Mouse (Mus musculus) embryonic facial prominence, embryonic 14.5 days (tissue): ENCODE measurements at regions not wholly inside any gene's neighbourhood (a gene's known extent, or its start where the extent isn't known, plus 50 kb on each side); places are given as distances from the start of the nearest gene placed in this dataset.

Source experiments
- ATAC-seq: fragments of 200-750 bp; cut with Nextera tagmentation; 2 replicates; pipeline ENCODE4 v1.8.0; 2017; ENCODE audit warnings: low read depth, moderate number of reproducible peaks, moderate TSS enrichment
- DNase-seq: peaks from one replicate; pipeline ENCODE4 v3.0.0-alpha.2; 2015; ENCODE audit warnings: low spot score
- H3K27ac ChIP-seq: fragments of 300-500 bp; sonication (generic); replicated peaks from 2 replicates; pipeline ENCODE4 v1.5.1; 2014; ENCODE audit warnings: low read depth, mild to moderate bottlenecking, low read length, moderate library complexity
- H3K27me3 ChIP-seq: fragments of 300-500 bp; sonication (generic); replicated peaks from 2 replicates; pipeline ENCODE4 v1.6.1; 2014; ENCODE audit warnings: low read length; ENCODE audit not compliant: control insufficient read depth, insufficient read depth
- H3K36me3 ChIP-seq: fragments of 300-500 bp; sonication (generic); 2 replicates; pipeline ENCODE4 v1.6.1; 2014; ENCODE audit warnings: low read length, mixed read lengths; ENCODE audit not compliant: control insufficient read depth, insufficient read depth
- H3K4me1 ChIP-seq: fragments of 300-500 bp; sonication (generic); 2 replicates; pipeline ENCODE4 v1.6.1; 2014; ENCODE audit warnings: antibody characterized with exemption, low read length; ENCODE audit not compliant: control insufficient read depth, insufficient read depth
- H3K4me2 ChIP-seq: fragments of 300-500 bp; sonication (generic); 2 replicates; pipeline ENCODE4 v1.6.1; 2014; ENCODE audit warnings: low read depth, mild to moderate bottlenecking, low read length, moderate library complexity, mixed read lengths
- H3K4me3 ChIP-seq: fragments of 300-500 bp; sonication (generic); 2 replicates; pipeline ENCODE4 v1.5.1; 2014; ENCODE audit warnings: low read depth, mild to moderate bottlenecking, low read length
- H3K9ac ChIP-seq: fragments of 300-500 bp; sonication (generic); 2 replicates; pipeline ENCODE4 v1.6.1; 2014; ENCODE audit warnings: low read depth, mild to moderate bottlenecking, low read length, moderate library complexity, mixed read lengths
- H3K9me3 ChIP-seq: fragments of 300-500 bp; sonication (generic); 2 replicates; pipeline ENCODE4 v1.6.1; 2016; ENCODE audit warnings: low read length; ENCODE audit not compliant: control insufficient read depth
- WGBS: fragments of 180-500 bp; shearing (Covaris S2); extraction: QIAGEN DNeasy Blood & Tissue Kit; methylation state at CpG from one replicate; pipeline ENCODE4 v1.1.7; 2014; 5-methylcytosine and 5-hydroxymethylcytosine counted together

GRCm38 (mm10) chr1:24942757-24943296, 264.4 kb downstream of the Lmbrd1 start:
- no peaks in the 10 kb centered on the region for H3K4me1 ChIP-seq
- WGBS: 89% methylated on average over 8 of the region's 8 CpGs
- H3K4me3 ChIP-seq: no peak overlapping the region
- no peaks in the 10 kb centered on the region for H3K36me3 ChIP-seq
- ATAC-seq (no peak), DNase-seq (no peak)
- H3K27ac ChIP-seq: no peak overlapping the region
- no peaks in the 10 kb centered on the region for H3K9me3 ChIP-seq
- H3K9ac ChIP-seq: no peak overlapping the region
- no peak overlapping the region for H3K4me2 ChIP-seq
- H3K27me3 ChIP-seq: no peaks in the 10 kb centered on the region

GRCm38 (mm10) chr1:24943451-24943850, 265.0 kb downstream of the Lmbrd1 start:
- 39% methylated on average over 2 of the region's 2 CpGs for WGBS
- no peak for ATAC-seq
- DNase-seq: no peak
- H3K27ac ChIP-seq: no peak overlapping the region
- H3K4me2 ChIP-seq: no peak overlapping the region
- no peak overlapping the region for H3K9ac ChIP-seq
- no peaks in the 10 kb centered on the region for H3K9me3 ChIP-seq
- no peaks in the 10 kb centered on the region for H3K27me3 ChIP-seq
- no peak overlapping the region for H3K4me3 ChIP-seq
- H3K36me3 ChIP-seq: no peaks in the 10 kb centered on the region
- no peaks in the 10 kb centered on the region for H3K4me1 ChIP-seq

DNA sequence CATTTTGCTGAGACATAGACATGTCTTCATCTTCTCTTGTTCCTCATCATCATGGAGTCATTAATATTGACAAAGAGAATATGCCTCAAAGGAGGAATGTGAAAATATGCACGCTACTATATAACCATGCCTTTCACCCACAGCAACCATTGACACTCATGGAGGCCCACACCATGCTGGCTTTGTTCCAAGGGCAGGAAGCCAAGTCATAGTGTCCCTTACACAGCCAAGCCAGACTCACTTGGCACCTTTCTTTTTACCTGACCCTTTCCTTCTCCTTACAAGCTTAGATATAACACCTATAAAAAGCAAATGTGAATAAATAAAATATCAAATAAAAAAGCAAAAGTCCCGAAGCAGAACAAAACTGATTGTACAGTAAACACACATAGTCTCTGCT, 294.3 kb downstream of the Lmbrd1 start:
- Histone ChIP-seq H3K27ac (no peak overlapping the region), H3K4me1 (no peaks in the 10 kb centered on the region), H3K9ac (no peak overlapping the region), H3K4me2 (no peak overlapping the region), H3K36me3 (no peaks in the 10 kb centered on the region), H3K9me3 (no peaks in the 10 kb centered on the region), H3K27me3 (no peaks in the 10 kb centered on the region), H3K4me3 (no peak overlapping the region)
- DNase-seq (no peak), ATAC-seq (no peak)
- 80% methylated on average over 2 of the region's 2 CpGs for WGBS

- H3K4me1 ChIP-seq: no peaks in the 10 kb centered on the region
- WGBS: 73% methylated on average over 8 of the region's 8 CpGs
- ATAC-seq (no peak), DNase-seq (no peak)
- H3K36me3 ChIP-seq: no peaks in the 10 kb centered on the region
- H3K27ac ChIP-seq: no peak overlapping the region
- H3K9me3 ChIP-seq: no peaks in the 10 kb centered on the region
- H3K4me3 ChIP-seq: no peak overlapping the region
- H3K27me3 ChIP-seq: no peaks in the 10 kb centered on the region
- H3K4me2 ChIP-seq: no peak overlapping the region
- H3K9ac ChIP-seq: no peak overlapping the region
Observed at GRCm38 (mm10) chr1:25008456-25009169, 330.2 kb downstream of the Lmbrd1 start.

DNA sequence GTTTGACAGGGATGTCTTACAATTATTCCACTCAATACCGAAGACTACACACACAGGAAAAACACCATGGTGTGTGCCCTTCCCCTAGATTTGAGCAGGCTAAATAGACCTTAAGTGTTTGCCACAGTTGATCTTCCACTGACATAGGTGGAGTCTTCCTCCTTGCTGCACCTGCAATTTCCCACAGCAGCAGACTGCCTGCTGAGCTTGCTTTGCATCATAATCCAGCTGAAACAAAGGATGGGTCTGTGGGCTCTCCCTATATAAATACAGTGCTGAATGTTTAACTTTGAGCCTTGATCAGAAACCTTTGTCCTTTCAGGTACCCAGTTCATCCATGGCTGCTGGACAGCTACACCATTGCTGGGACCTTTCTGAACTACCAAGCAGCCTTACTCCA, 334.3 kb downstream of the Lmbrd1 start:
- H3K27me3 ChIP-seq: no peaks in the 10 kb centered on the region
- ATAC-seq (no peak), DNase-seq (no peak)
- no peak overlapping the region for H3K27ac ChIP-seq
- no peaks in the 10 kb centered on the region for H3K9me3 ChIP-seq
- WGBS: 82% methylated on average over 1 of the region's 1 CpGs
- H3K4me2 ChIP-seq: no peak overlapping the region
- H3K4me3 ChIP-seq: no peak overlapping the region
- no peaks in the 10 kb centered on the region for H3K4me1 ChIP-seq
- H3K36me3 ChIP-seq: no peaks in the 10 kb centered on the region
- H3K9ac ChIP-seq: no peak overlapping the region
